Mouse (Mus musculus) embryonic facial prominence, embryonic 15.5 days (tissue): ENCODE measurements around the gene Olfr1089. TPM values are rescaled to one million over a fixed set of nuclear protein-coding genes. Genes with fewer than 3 reads are reported as not detected.

Experiments
- ATAC-seq: fragments of 200-750 bp; cut with Nextera tagmentation; 2 replicates; pipeline ENCODE4 v1.8.0; 2017; ENCODE audit warnings: low read depth, moderate TSS enrichment; ENCODE audit not compliant: insufficient number of reproducible peaks, low FRiP score, low TSS enrichment
- H3K27ac ChIP-seq: fragments of 300-500 bp; sonication (generic); replicated peaks from 2 replicates; pipeline ENCODE4 v1.5.1; 2015; ENCODE audit warnings: mild to moderate bottlenecking, inconsistent platforms
- H3K27me3 ChIP-seq: fragments of 300-500 bp; sonication (generic); 2 replicates; pipeline ENCODE4 v1.6.1; 2015; ENCODE audit warnings: inconsistent platforms
- H3K36me3 ChIP-seq: fragments of 300-500 bp; sonication (generic); 2 replicates; pipeline ENCODE4 v1.6.1; 2015; ENCODE audit warnings: mild to moderate bottlenecking, inconsistent platforms
- H3K4me1 ChIP-seq: fragments of 300-500 bp; sonication (generic); 2 replicates; pipeline ENCODE4 v1.6.1; 2015; ENCODE audit warnings: inconsistent platforms
- H3K4me2 ChIP-seq: fragments of 300-500 bp; sonication (generic); replicated peaks from 2 replicates; pipeline ENCODE4 v1.6.1; 2015; ENCODE audit warnings: mild to moderate bottlenecking, inconsistent platforms
- H3K4me3 ChIP-seq: fragments of 300-500 bp; sonication (generic); replicated peaks from 2 replicates; pipeline ENCODE4 v1.5.1; 2015; ENCODE audit warnings: mild to moderate bottlenecking, inconsistent platforms
- H3K9ac ChIP-seq: fragments of 300-500 bp; sonication (generic); 2 replicates; pipeline ENCODE4 v1.6.1; 2015; ENCODE audit warnings: inconsistent platforms
- H3K9me3 ChIP-seq: fragments of 300-500 bp; sonication (generic); replicated peaks from 2 replicates; pipeline ENCODE4 v1.6.1; 2016; ENCODE audit warnings: inconsistent platforms
- WGBS: fragments of 180-500 bp; shearing (Covaris S2); methylation state at CpG from one replicate; pipeline ENCODE4 v1.1.7; 2015; 5-methylcytosine and 5-hydroxymethylcytosine counted together
- polyA plus RNA-seq: library from polyadenylated mRNA; unstranded; fragments of >200 nt; fragmentation: Nextera tagmentation; extraction: Ambion mirVana; gene quantifications from 2 replicates; pipeline ENCODE4 v1.2.1, GENCODE M21; 2015

Gene Olfr1089
- polyA plus RNA-seq = not detected in 2 replicates

DNA sequence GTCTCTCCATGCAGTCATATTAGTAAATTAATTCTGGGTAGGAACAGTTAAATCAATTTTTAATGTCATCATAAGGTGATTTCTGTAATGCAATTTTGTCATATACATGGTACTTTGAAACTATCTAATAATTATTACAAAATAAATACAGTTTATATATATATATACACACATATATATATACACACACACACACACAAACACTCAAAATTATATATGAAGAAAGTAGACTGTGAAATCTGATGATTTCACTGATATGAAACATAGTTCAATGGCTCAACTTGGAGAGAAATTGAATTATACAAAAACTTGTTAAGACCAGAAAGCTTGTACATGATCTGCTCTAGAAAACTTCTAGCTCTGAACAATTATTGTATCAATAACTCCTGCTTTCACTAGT, at the start of gene Olfr1089:
TSS of gene Olfr1089 (minus strand) at position 101 of the 400 bp plus-strand sequence.
- Histone ChIP-seq H3K4me1 (no peaks in the 10 kb centered on the region), H3K27ac (no peak within 1 kb of the TSS), H3K4me3 (no peak within 1 kb of the TSS), H3K27me3 (no peaks in the 10 kb centered on the region), H3K4me2 (no peak within 1 kb of the TSS), H3K9ac (no peak within 1 kb of the TSS), H3K36me3 (no peaks in the 10 kb centered on the region), H3K9me3 (no peaks in the 10 kb centered on the region)
- ATAC-seq = no peak

DNA sequence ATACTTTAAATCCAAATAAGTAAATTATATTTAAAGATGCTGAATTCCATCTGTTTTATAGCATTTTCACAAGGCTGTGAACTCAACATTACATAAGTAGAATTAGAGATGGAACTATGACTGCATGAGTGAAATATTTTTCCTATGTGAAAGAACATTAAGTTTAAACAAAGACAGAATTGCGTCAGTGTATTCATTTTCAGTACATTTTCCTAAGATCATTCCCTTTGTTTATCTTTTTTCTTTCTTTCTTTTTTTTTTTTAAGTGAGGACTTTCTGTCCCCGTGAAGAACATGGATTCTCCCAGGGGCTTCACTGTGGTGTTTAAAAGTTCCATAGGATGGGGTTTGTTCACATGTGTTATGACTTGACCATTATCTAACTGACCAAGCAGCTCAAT, 48.7 kb upstream of the Olfr1089 start, which contains the start of gene Olfr1093:
TSS of gene Olfr1093 (plus strand) at position 301 of the 400 bp plus-strand sequence.
- Histone ChIP-seq H3K4me2 (no peak within 1 kb of the TSS), H3K36me3 (no peaks in the 10 kb centered on the region), H3K27me3 (no peaks in the 10 kb centered on the region), H3K27ac (no peak within 1 kb of the TSS), H3K9ac (no peak within 1 kb of the TSS), H3K4me1 (no peaks in the 10 kb centered on the region), H3K9me3 (no peaks in the 10 kb centered on the region), H3K4me3 (no peak within 1 kb of the TSS)
- no peak for ATAC-seq
- WGBS = 77% methylated on average over 2 of the region's 2 CpGs

DNA sequence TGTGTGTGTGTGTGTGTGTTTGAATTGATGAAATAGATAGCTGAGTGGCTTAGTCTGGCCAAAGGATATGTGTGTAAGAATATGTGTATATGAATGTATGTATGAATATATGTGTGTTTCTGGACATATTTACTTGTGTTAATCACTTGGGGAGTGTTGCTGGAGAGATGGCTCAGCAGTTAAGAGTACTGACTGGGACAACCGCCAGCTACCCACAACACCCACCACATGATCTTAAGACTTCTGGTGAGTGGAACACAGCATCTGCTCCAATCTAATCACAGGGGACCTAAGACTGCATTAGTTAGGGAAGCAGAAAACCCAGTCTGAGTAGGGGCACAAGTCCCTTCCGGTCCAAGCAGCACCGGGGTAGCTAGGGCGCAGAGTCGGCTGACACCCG, 27.5 kb upstream of the Olfr1089 start:
- WGBS = 98% methylated on average over 6 of the region's 6 CpGs
- ATAC-seq = no peak
- H3K27ac ChIP-seq = no peak overlapping the region
- H3K4me2 ChIP-seq = no peak overlapping the region
- H3K4me3 ChIP-seq = no peak overlapping the region
- H3K9me3 ChIP-seq = no peaks in the 10 kb centered on the region
- no peaks in the 10 kb centered on the region for H3K27me3 ChIP-seq
- H3K9ac ChIP-seq = no peak overlapping the region
- no peaks in the 10 kb centered on the region for H3K4me1 ChIP-seq
- H3K36me3 ChIP-seq = no peaks in the 10 kb centered on the region

DNA sequence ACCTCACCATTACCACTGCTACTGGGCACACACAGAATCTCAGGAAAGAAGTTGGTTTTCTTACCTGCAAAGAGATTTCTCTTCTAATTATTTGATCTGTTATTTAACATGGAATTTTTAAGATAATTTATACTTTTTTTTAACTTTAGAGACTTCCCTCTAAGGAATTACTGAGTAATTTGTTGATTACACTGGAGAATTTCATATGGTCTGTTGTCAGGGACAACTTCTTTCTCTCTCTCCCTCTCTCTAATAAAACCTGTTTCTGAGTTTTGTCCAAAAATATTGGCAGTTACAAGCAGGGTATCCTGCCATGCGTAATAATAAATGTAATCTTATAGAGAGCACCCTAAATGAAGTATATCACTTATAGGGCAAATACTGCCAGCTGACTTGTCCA, 25.4 kb upstream of the Olfr1089 start, which contains the start of gene Olfr1090:
TSS of gene Olfr1090 (minus strand) at position 101 of the 400 bp plus-strand sequence.
- H3K4me2 ChIP-seq = no peak within 1 kb of the TSS
- H3K9ac ChIP-seq = no peak within 1 kb of the TSS
- H3K4me3 ChIP-seq = no peak within 1 kb of the TSS
- ATAC-seq = no peak
- H3K36me3 ChIP-seq = no peaks in the 10 kb centered on the region
- H3K27ac ChIP-seq = no peak within 1 kb of the TSS
- no peaks in the 10 kb centered on the region for H3K27me3 ChIP-seq
- WGBS = 71% methylated on average over 1 of the region's 1 CpGs
- H3K9me3 ChIP-seq = no peaks in the 10 kb centered on the region
- H3K4me1 ChIP-seq = no peaks in the 10 kb centered on the region

DNA sequence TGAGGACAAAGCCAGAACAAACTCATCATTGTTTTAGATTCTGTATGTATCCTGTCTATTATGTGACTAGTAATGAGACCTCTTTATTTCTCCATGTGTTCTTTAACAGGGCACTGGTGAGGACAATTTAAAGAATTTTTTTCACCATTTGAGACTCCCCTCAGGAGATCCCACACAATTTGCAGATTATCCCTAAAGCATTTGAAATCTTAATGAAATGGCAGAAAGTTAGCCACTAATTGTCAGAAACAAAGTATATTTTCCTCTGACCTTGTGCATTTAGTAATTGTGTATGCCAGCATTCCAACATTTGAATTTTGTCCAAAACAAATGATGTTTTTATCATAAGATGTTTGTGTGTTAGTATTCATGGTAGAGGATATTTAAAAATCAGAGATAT, 35.2 kb downstream of the Olfr1089 start, which contains the start of gene Olfr1087:
TSS of gene Olfr1087 (minus strand) at position 101 of the 400 bp plus-strand sequence.
- no peak within 1 kb of the TSS for H3K4me3 ChIP-seq
- H3K27me3 ChIP-seq = no peaks in the 10 kb centered on the region
- H3K9ac ChIP-seq = no peak within 1 kb of the TSS
- H3K4me2 ChIP-seq = no peak within 1 kb of the TSS
- no peak for ATAC-seq
- H3K27ac ChIP-seq = no peak within 1 kb of the TSS
- no peaks in the 10 kb centered on the region for H3K4me1 ChIP-seq
- no peaks in the 10 kb centered on the region for H3K9me3 ChIP-seq
- H3K36me3 ChIP-seq = no peaks in the 10 kb centered on the region

Other genes starting within 250 kb of the Olfr1089 start
- 0.32 and 0.44 TPM in 2 replicates for gene Olfr228, start 246.3 kb downstream of the Olfr1089 start, polyA plus RNA-seq
- gene Olfr1076, start 225.2 kb downstream of the Olfr1089 start, polyA plus RNA-seq = not detected in 2 replicates
- 0.12 and 0.32 TPM in 2 replicates for gene Olfr1079, start 191.2 kb downstream of the Olfr1089 start, polyA plus RNA-seq
- gene Olfr1080, start 175.5 kb downstream of the Olfr1089 start, polyA plus RNA-seq = not detected in 2 replicates
- not detected in 2 replicates for gene Olfr1082, start 134.7 kb downstream of the Olfr1089 start, polyA plus RNA-seq
- not detected in 2 replicates for gene Olfr1084, start 94.0 kb downstream of the Olfr1089 start, polyA plus RNA-seq
- not detected in 2 replicates for gene Olfr1085, start 71.7 kb downstream of the Olfr1089 start, polyA plus RNA-seq
- not detected in 2 replicates for gene Olfr1086, start 53.6 kb downstream of the Olfr1089 start, polyA plus RNA-seq
- 0.35 TPM in 1 of 2 replicates, not detected in the other for gene Olfr1087, start 35.3 kb downstream of the Olfr1089 start, polyA plus RNA-seq
- not detected in 2 replicates for gene Olfr1090, start 25.3 kb upstream of the Olfr1089 start, polyA plus RNA-seq
- not detected in 2 replicates for gene Olfr1093, start 48.8 kb upstream of the Olfr1089 start, polyA plus RNA-seq
- gene Olfr141, start 76.3 kb upstream of the Olfr1089 start, polyA plus RNA-seq = not detected in 2 replicates
- not detected in 2 replicates for gene Olfr1094, start 91.0 kb upstream of the Olfr1089 start, polyA plus RNA-seq
- gene Olfr1095, start 118.0 kb upstream of the Olfr1089 start, polyA plus RNA-seq = not detected in 2 replicates
- not detected in 2 replicates for gene Gm13723, start 141.1 kb upstream of the Olfr1089 start, polyA plus RNA-seq
- not detected in 2 replicates for gene Olfr1097, start 158.5 kb upstream of the Olfr1089 start, polyA plus RNA-seq
- gene Olfr1098, start 190.8 kb upstream of the Olfr1089 start, polyA plus RNA-seq = not detected in 2 replicates
- gene Olfr1099, start 227.0 kb upstream of the Olfr1089 start, polyA plus RNA-seq = not detected in 2 replicates
- gene Olfr1100, start 246.3 kb upstream of the Olfr1089 start, polyA plus RNA-seq = 0.12 TPM in 1 of 2 replicates, not detected in the other